Mouse (Mus musculus): ENCODE results near the gene Hist1h1a. TPM values are rescaled to one million over a fixed set of nuclear protein-coding genes. Genes with fewer than 3 reads are reported as not detected.

Hist1h1a gene
- total RNA-seq, 2 experiments from 2014 or later: 1.2 to 1.5 TPM

- Histone ChIP-seq H3K27ac (no peak overlapping the region), H3K4me3 (no peak overlapping the region)
- TF ChIP-seq CTCF (IDR thresholded peaks at IDR 0.05): no peak
- DNase-seq: no peak
- intact Hi-C loops (cut with DNase I): loop anchor here (10.0 kb wide), 1 partner anchor 389 kb away; the partner anchor contains the start of gene Zfp322a
These were observed 10.0 kb upstream of the Hist1h1a start for GRCm38 (mm10) chr13:23753314-23754078.

DNA sequence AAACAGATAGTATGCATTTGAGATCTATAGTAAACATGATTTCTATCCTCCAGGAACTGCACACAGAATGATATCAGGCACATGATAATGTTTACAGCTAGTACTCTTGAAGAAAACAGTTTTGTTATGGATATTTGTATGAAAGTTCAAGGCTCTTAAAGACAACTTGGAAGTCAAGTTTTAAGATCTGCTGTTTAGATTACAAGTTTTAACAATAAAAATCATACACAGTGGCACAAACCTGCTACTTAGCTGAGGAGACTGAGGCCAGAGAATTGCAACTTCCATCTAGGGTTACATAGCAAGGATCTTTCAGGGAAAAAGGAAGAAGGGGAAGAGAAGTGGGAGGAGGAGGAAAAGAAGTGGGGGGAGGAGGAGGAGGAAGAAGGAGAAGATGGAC is 8.5 kb upstream of the Hist1h1a start:
- Histone ChIP-seq H3K4me3 (no peak overlapping the region), H3K27ac (no peak overlapping the region)
- DNase-seq: no peak
- no peak for TF ChIP-seq CTCF (IDR thresholded peaks at IDR 0.05)
- intact Hi-C loops (cut with DNase I): loop anchor here (10.0 kb wide), 1 partner anchor 390 kb away; the partner anchor contains the start of gene Zfp322a

DNA sequence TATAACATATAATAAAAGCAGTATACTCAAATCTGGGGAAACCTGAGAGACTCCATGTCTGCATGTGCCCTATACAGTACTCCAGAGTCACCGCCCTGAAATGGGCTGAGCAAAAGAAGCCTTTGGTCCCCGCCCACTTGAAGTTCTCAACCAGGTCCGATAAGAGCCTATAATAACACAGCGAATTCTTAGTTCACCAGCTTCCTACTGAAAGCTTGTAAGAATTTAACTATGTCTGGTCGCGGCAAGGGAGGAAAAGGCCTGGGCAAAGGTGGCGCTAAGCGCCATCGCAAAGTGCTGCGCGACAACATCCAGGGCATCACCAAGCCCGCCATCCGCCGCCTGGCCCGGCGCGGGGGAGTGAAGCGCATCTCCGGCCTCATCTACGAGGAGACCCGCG is 6.7 kb upstream of the Hist1h1a start, which contains the start of gene Hist1h4b:
TSS of gene Hist1h4b (plus strand) at position 224 of the 400 bp plus-strand sequence.
- intact Hi-C loops (cut with DNase I): loop anchor here (10.0 kb wide), 1 partner anchor 392 kb away; the partner anchor contains the start of gene Zfp322a
- DNase-seq: peak; percentile 68
- Histone ChIP-seq H3K4me3 (peak within 1 kb of the TSS; percentile 63), H3K27ac (peak within 1 kb of the TSS; percentile 48; the same call in 1 of the 2 replicates)
- no peak for TF ChIP-seq CTCF (IDR thresholded peaks at IDR 0.05)

DNA sequence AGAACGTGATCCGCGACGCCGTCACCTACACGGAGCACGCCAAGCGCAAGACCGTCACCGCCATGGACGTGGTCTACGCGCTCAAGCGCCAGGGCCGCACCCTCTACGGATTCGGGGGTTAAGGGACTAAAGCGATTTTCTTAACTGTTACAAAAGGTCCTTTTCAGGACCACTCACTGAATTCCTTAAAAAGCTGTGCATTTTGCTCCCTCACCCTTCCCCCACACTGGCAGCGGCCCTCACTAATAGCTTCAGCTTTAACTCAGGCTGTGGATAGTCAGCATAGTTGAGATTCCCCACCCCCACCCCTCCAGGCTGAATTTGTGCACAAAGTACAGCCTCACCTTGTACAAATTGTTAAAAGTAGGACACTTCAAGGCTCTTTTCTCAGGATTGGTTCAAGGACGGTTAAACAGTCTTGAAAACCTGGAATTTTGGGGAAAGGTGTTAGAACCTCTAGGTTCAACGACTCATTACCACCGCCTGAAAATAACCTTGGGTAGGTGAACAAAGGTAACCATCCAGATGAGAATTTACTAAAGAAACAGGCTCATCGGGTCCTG is 6.2 kb upstream of the Hist1h1a start:
- DNase-seq: no peak
- H3K27ac ChIP-seq: no peak overlapping the region
- TF ChIP-seq CTCF (IDR thresholded peaks at IDR 0.05): no peak
- peak overlapping the region; percentile 63 for H3K4me3 ChIP-seq
- intact Hi-C loops (cut with DNase I): loop anchor here (10.0 kb wide), 1 partner anchor 392 kb away; the partner anchor contains the start of gene Zfp322a

- no peak for TF ChIP-seq CTCF (IDR thresholded peaks at IDR 0.05)
- intact Hi-C loops (cut with DNase I): loop anchor here (10.0 kb wide), 1 partner anchor 393 kb away; the partner anchor contains the start of gene Zfp322a
These were observed 5.5 kb upstream of the Hist1h1a start for GRCm38 (mm10) chr13:23757921-23758320.

GRCm38 (mm10) chr13:23759251-23759771 is 4.2 kb upstream of the Hist1h1a start:
- Histone ChIP-seq H3K27ac (no peak overlapping the region), H3K4me3 (no peak overlapping the region)
- TF ChIP-seq CTCF (IDR thresholded peaks at IDR 0.05): no peak
- DNase-seq: no peak
- intact Hi-C loops (cut with DNase I): loop anchor here (10.0 kb wide), 1 partner anchor 395 kb away; the partner anchor contains the start of gene Zfp322a

More at GRCm38 (mm10) chr13:23757921-23758320, 5.5 kb upstream of the Hist1h1a start:
- H3K4me3 ChIP-seq: no peak overlapping the region
- DNase-seq: no peak
- H3K27ac ChIP-seq: no peak overlapping the region

- no peak for DNase-seq
- no peak overlapping the region for H3K27ac ChIP-seq
- no peak overlapping the region for H3K4me3 ChIP-seq
- no peak for TF ChIP-seq CTCF (IDR thresholded peaks at IDR 0.05)
- intact Hi-C loops (cut with DNase I): loop anchor here (5.0 to 10.0 kb wide), 3 partner anchors 138 to 395 kb away; partner anchors contain the start of genes Hist1h1e, Hist1h2be, Hist1h4d and Zfp322a
These were observed 3.6 kb upstream of the Hist1h1a start for GRCm38 (mm10) chr13:23759916-23760239.

GRCm38 (mm10) chr13:23760240-23760971 is 3.1 kb upstream of the Hist1h1a start:
- H3K27ac ChIP-seq: peak overlapping the region; percentile 88
- peak overlapping the region; percentile 88 for H3K4me3 ChIP-seq
- intact Hi-C loops (cut with DNase I): loop anchor here (5.0 kb wide), 2 partner anchors 138 to 178 kb away; partner anchors contain the start of genes Hist1h1e, Hist1h2be and Hist1h4d
- no peak for TF ChIP-seq CTCF (IDR thresholded peaks at IDR 0.05)
- no peak for DNase-seq

GRCm38 (mm10) chr13:23760972-23761864 is 2.2 kb upstream of the Hist1h1a start, which contains the start of gene Hist1h4a:
TSS of gene Hist1h4a (minus strand) at chr13:23761230.
- peak within 1 kb of the TSS; percentile 88 for H3K27ac ChIP-seq
- peak within 1 kb of the TSS; percentile 88 for H3K4me3 ChIP-seq
- peak; percentile 96 for DNase-seq
- intact Hi-C loops (cut with DNase I): loop anchor here (5.0 kb wide), 2 partner anchors 139 to 179 kb away; partner anchors contain the start of genes Hist1h1e, Hist1h2be and Hist1h4d
- TF ChIP-seq CTCF (IDR thresholded peaks at IDR 0.05): no peak

- Histone ChIP-seq H3K27ac (peak within 1 kb of the TSS; percentile 88), H3K4me3 (peak within 1 kb of the TSS; percentile 88)
- DNase-seq: peak; percentile 47
- intact Hi-C loops (cut with DNase I): loop anchor here (5.0 kb wide), 2 partner anchors 140 to 180 kb away; partner anchors contain the start of genes Hist1h1e, Hist1h2be and Hist1h4d
These were observed 1.3 kb upstream of the Hist1h1a start, which contains the start of gene Hist1h3a for GRCm38 (mm10) chr13:23761871-23762821. TSS of gene Hist1h3a (minus strand) at chr13:23762386.
